Mouse (Mus musculus) thymus, postnatal 0 days (tissue): ENCODE measurements at regions not wholly inside any gene's neighbourhood (a gene's known extent, or its start where the extent isn't known, plus 50 kb on each side); places are given as distances from the start of the nearest gene placed in this dataset.
"Not testable (repeated sequence)": the region's sequence is repeated elsewhere in the genome, so short reads cannot be mapped to it uniquely, and the experiment has no call there.

Source experiments
- DNase-seq: peaks from one replicate; pipeline ENCODE4 v3.0.0-alpha.2; 2015; ENCODE audit warnings: low spot score

GRCm38 (mm10) chr2:133738839-133739430 is 187.0 kb downstream of the Bmp2 start:
- DNase-seq: no peak

GRCm38 (mm10) chr2:133748493-133748892 is 196.5 kb downstream of the Bmp2 start:
- DNase-seq: no peak

DNA sequence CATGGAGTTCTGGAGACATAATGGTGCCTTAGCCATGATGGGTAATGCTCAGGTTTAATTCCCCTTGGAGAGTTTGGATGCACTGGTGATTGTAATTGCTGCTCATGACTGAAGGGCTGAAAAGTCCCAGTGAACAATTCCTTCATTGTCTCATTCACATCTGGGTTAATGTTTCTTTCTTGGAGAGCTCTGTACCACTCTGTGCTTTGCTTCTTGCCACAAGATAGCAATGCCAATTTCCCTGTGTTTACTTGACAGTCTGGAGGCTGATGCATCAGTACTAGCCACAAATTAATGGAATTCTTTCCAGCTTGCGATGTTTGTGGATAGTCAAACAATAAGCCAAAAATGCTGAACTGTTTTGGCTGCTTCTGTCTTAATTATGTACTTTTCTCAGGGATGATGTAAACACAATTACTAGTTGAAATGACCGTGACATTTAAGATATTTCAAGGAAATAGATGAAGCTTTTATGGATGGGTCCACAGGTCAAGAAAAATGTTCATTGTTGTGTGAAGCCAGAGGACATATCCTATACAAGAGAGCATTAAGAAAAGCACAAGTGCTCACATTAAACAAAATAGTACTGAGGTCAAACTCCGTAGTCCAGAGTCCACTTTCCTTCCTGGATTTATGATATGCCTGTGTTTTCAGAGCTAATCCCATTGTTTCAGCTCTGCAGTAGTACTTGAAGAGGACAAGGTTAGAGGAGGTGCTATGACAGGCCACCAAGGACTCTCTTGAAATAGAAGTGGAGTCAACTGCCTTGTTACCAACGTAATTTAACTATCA is 198.1 kb downstream of the Bmp2 start:
- DNase-seq: no peak

DNA sequence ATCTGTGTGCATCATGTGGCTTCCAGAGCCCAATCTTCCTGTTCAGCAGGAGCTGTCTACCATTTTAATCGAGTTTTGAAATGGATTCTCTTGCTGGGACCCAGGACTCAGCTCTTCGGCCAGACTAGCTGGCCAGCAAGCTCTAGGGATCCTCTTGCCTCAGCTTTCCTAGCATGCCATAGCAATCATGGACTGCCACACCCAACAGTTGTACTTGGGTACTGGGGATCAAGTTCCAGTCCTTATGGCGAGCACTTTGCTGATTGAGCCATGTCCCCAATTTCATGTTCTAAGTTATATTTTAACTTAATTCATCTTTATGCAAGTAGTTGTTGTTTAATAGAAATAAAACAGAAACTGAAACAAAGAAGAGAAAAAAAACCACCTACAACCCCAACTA is 202.1 kb downstream of the Bmp2 start:
- no peak for DNase-seq

DNA sequence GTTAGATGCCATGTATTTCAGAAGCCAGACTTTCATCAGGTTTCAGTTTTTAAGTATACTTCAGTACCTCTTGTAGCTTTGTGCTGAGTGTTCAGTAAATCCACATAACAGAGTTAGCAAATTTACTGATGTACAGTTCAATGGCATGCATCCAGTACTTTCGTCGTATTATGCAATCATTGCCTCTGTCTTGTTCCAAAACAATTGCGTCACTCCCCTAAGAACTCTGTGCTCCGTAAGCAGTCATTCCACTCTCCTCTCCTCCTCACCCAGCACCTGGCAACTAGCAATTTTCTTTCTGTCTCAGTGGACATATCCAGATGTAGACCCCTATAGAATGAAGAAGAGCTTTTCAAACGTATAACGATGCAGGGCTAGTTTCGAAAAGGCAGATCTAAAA is 209.5 kb downstream of the Bmp2 start:
- no peak for DNase-seq

DNA sequence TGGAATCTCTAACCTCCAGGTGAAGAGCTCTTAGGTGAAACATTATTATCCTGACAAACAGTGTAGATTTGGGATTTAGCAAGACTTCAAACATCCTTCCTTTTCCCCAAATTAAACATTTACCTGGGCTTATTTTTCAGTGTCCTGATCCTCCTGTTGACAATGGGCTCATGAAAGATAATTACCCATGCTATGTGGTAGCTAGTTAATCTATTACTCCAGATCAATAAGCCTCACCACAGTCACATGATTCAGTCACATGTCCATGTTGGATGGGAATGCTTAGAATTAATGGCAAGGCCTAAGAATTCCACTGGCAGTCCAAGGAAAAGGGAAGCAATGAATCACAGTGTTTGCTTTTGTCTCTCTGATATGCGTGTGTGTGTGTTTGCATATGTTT is 216.6 kb downstream of the Bmp2 start:
- no peak for DNase-seq

DNA sequence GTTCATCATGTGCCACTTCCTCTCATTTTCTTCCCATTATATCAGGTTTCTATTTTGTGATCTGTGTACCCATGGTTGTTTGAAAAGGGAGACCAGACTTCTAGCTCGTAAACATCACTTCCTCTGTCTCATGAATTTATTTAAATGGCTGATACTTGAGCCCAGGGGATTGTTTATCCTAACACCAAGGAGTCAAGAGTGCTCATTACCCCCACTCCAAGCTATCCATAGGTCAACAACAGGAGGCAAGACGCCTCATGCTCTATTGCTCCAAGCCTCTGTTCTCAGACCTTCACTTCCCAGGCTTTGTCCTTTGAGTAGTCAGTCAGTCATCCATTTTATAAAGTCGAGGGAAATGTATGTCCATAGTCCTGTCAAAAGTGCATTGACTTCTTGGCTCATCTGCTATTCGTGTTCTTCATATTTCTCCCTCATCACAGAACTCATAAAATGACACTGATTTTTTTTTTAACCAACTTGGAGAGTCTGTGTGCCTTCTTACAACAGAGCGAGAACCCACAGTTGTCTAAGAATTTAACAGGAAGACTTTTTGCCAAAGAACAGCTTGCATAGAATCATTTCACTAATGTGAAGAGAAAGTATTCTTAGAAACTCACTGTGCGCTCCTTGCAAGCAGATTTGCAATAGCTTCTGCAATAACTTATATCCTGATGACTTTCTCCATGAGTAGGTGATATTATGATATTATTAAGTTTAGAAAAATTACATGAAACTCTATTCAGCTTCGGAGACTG is 231.8 kb downstream of the Bmp2 start:
- no peak for DNase-seq

DNA sequence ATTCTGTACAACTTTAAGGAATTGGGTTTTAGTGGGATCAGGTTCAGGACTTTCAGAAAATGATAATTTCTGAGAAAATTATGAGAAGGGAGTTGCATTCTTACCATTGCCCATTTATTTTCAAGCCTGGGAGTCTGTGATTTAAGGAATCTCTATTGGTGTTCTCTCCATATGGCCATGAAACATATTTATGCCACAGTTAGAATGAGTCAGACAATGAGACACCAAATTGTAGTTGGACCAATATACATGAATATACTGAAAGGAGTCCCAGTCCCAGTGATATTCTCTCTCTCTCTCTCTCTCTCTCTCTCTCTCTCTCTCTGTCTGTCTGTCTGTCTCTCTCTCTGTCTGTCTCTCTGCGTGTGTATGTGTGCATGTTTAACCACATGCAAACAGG is 239.1 kb downstream of the Bmp2 start:
- DNase-seq: no peak

- DNase-seq: no peak
Observed at GRCm38 (mm10) chr2:133793293-133793692, 241.3 kb downstream of the Bmp2 start.

DNA sequence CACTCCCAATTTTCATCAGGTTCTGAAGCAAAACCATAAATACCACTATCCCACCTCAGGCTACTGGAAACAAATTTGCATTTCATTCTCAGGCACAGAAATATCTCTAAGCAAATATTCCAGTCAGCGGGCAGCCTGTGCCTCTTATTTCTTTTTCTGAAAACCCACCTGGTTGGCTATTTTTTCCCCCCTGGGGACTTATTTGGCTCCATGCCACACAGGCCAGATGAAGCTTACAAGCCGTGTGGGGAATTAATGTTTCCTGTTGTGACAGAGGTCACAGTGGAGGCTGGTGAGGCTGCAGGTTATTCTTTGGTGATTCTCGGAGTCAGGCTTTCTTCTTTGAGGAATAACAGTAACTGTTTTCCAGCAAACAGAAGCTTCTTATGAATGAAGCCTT is 250.7 kb downstream of the Bmp2 start:
- no peak for DNase-seq

- DNase-seq: no peak
Observed at GRCm38 (mm10) chr2:133821418-133821817, 269.5 kb downstream of the Bmp2 start.

DNA sequence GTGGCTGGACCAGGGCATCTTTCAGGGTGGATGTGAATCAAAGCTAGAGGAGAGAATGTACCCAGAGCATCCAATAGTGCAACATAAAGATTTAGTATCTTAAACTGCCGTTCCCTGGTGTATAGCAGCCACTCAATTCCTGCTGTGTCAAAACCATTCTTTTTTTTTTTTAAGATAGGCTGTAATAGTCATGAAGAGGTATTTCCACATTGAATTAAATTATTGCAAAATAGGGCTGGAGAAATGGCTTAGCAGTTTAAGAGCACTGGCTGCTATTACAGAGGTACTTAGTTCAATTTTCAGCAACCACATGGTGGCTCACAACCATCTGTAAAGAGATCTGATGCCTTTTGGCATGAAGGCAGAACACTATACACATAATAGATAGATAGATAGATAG is 277.4 kb downstream of the Bmp2 start:
- DNase-seq: no peak

DNA sequence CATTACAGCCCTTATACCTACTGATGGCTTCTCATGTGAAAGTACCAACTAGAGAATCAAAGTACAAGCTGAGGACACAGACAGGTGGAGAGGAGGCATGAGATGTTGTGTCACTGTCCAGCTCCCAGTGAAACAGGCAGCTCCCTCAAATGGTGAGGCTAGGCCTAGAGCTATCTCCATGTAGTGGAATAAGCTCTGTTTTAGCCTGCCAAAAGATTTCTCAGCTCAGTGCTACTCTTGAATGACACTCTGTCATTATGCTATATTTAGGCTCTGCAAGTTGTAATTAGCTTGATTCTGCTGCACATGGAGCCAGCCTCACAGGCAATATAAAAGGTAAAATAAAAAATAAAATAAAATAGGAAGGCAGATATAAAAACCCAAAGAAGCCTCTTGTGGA is 298.5 kb downstream of the Bmp2 start:
- no peak for DNase-seq

GRCm38 (mm10) chr2:133874982-133875381 is 323.0 kb downstream of the Bmp2 start:
- DNase-seq: not testable (repeated sequence)

GRCm38 (mm10) chr2:133883682-133884081 is 331.7 kb downstream of the Bmp2 start:
- DNase-seq: no peak

- DNase-seq: no peak
Observed at GRCm38 (mm10) chr2:133906269-133906668, 354.3 kb downstream of the Bmp2 start.
